Mouse (Mus musculus) bone marrow macrophage, adult 2 months (primary cell): Measurements from ENCODE around the gene Dap3. TPM values are rescaled to one million over a fixed set of nuclear protein-coding genes. Genes with fewer than 3 reads are reported as not detected.
"Not testable (repeated sequence)": the region's sequence is repeated elsewhere in the genome, so short reads cannot be mapped to it uniquely, and the experiment has no call there.

Source experiments
- H3K27ac ChIP-seq: 2 replicates; pipeline ENCODE4 v1.5.1; 2012; ENCODE audit warnings: low read depth, low read length; ENCODE audit not compliant: insufficient read depth
- H3K4me1 ChIP-seq: 2 replicates; pipeline ENCODE4 v1.6.1; 2012; ENCODE audit warnings: low read length; ENCODE audit not compliant: control insufficient read depth, insufficient read depth
- H3K4me3 ChIP-seq: 2 replicates; pipeline ENCODE4 v1.5.1; 2012; ENCODE audit warnings: mild to moderate bottlenecking, low read length, moderate library complexity; ENCODE audit not compliant: insufficient read depth
- CTCF ChIP-seq: IDR thresholded peaks from 2 replicates; pipeline ENCODE4 v1.5.1; 2012; ENCODE audit warnings: low read depth, mild to moderate bottlenecking, low read length, moderate library complexity
- POLR2A ChIP-seq: IDR thresholded peaks from 2 replicates; pipeline ENCODE4 v1.6.1; 2012; ENCODE audit warnings: mild to moderate bottlenecking, low read depth, low read length, borderline replicate concordance
- polyA plus RNA-seq: library from polyadenylated mRNA; stranded (reverse); fragments of >200 nt; gene quantifications from 2 replicates; pipeline ENCODE4 v1.2.4, GENCODE M21; 2012; ENCODE audit not compliant: missing spikeins, insufficient read depth, insufficient read length

Dap3 gene
- polyA plus RNA-seq, 1 experiment, result 62.1 TPM

DNA sequence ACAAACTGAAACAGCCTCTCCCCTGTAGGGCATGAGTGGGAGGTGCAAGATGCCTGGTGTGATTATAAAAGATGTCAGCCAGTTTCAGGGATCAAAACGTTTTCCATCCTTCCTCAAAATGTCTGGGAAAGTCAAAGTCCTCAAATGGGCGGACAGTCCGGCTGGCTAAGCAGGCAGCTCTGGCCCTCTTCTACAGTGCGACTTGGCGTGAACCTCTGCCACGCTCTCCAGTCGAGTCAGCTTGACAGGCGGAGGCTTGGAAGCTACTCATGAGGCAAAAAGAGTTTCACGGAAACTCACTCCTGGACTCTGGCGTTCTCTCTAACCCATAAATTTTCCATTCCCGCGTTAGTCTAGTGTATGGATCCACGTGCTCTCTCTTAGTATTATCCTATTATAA, 32.0 kb downstream of the Dap3 start:
- TF ChIP-seq CTCF (no peak), POLR2A (no peak)
- no peak overlapping the region for H3K27ac ChIP-seq
- no peak overlapping the region for H3K4me3 ChIP-seq
- 0 out of 2 replicates have a peak, but pooled peaks cover 5% of the 10 kb centered on the region for H3K4me1 ChIP-seq

DNA sequence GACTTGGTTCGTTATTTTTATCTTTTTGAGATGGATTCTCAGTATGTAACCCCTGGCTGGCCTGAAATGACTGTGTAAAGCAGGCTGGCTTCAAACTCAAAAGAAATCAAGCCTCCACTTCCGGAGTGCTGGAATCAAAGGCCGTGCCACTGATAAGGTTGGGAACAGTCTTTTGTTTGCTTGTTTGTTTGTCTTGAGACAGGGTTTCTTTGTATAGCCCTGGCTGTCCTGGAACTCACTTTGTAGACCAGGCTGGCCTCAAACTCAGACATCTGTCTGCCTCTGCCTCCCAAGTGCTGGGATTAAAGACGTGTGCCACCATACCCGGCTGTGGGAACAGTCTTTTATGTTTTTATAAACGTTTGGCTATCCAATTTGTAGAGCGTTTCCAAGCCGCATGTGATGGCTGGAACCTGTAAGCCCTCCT, 36.6 kb downstream of the Dap3 start:
- TF ChIP-seq CTCF (no peak), POLR2A (no peak)
- H3K4me1 ChIP-seq, result peaks cover 5% of the 10 kb centered on the region; the same call in 1 of the 2 replicates
- H3K27ac ChIP-seq, result peak overlapping the region; percentile 70
- peak overlapping the region; percentile 78 for H3K4me3 ChIP-seq

- Histone ChIP-seq H3K4me1 (peaks cover 5% of the 10 kb centered on the region; the same call in 1 of the 2 replicates), H3K27ac (peak within 1 kb of the TSS; percentile 70), H3K4me3 (peak within 1 kb of the TSS; percentile 78)
- TF ChIP-seq CTCF (no peak), POLR2A (no peak; the same call in 1 of the 2 replicates)
Measured at GRCm38 (mm10) chr3:88913511-88914383, 37.2 kb downstream of the Dap3 start, which contains the start of gene Msto1. Msto1 (minus strand) TSS chr3:88913999.

- no peak overlapping the region for H3K27ac ChIP-seq
- no peak for TF ChIP-seq CTCF
- TF ChIP-seq POLR2A, result no peak
- H3K4me3 ChIP-seq, result no peak overlapping the region
- H3K4me1 ChIP-seq, result peaks cover 5% of the 10 kb centered on the region; the same call in 1 of the 2 replicates
Measured at GRCm38 (mm10) chr3:88912585-88912984, 38.4 kb downstream of the Dap3 start.

DNA sequence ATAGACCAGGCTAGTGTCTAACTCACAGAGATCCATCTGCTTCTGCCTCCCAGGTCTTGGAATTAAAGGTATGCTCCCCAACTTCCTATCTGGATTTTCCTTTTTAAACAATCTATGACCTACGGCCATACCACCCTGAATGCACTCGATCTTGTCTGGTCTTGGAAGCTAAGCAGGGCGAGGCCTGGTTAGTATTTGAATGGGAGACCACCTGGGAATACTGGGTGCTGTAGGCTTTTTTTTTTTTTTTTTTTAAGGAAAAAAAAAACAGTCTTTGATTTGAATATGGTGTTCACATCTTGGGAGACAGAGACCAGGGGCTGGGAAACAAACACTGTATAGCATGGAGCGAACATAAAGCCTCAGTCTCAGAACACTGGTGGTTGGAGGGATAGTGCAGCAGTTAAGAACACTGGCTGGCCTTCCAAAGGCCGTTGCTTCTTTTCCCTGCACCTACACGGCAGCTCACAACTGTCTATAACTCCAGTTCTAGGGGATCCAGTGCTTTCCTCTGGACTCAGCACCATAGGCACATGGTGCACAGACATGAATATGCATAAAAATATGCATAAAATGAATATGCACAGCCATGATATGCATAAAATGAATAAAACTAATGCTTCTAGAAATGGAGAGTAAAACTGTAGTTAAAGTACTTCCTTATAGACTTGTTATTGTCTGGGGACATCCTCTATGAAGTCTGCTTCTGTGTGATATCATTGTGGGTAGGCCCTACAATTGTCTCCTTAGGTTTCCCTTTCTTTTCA, 44.4 kb downstream of the Dap3 start:
- H3K4me1 ChIP-seq, result no peaks in the 10 kb centered on the region
- no peak overlapping the region for H3K27ac ChIP-seq
- H3K4me3 ChIP-seq, result no peak overlapping the region
- TF ChIP-seq CTCF, result no peak
- no peak for TF ChIP-seq POLR2A

DNA sequence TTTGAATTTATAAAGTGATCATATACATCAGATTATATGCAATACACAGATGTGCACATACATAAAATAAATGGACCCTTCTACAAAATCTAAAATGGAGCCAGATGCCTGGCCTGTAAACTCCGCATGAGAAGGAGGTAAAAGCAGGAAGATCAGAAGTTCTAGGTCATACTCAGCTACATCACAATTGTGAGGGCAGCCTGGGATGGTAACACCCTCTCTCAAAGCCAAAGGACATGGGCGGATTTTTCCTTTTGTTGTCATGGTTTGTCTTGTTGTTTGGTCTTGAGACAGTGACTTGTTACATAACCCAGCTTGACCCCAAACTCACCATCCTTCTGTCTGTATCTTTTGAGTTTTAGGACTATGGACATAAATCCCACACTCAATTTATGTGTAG, 45.2 kb downstream of the Dap3 start:
- no peak overlapping the region for H3K4me3 ChIP-seq
- no peak overlapping the region for H3K27ac ChIP-seq
- TF ChIP-seq POLR2A (no peak), CTCF (no peak)

DNA sequence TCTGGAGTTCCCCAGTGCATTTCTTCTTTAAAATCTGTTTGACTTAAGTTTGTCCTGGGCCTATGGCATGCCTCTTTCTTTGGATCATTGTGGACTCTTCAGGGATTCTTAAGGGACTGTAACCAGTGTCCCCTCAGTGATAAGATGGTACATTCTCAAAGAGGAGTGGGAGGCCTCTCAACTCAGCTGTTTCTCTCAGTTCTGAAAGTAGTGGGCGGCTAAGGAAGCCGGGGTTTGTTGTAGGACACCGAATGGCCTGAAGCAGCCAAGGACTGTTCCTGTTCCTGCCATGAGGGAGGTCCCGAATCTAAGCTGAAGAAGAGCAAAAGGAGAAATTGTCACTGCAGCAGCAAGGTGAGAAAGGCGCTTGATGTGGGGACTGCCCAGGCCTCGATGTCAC, 45.8 kb downstream of the Dap3 start:
- no peak overlapping the region for H3K27ac ChIP-seq
- no peak for TF ChIP-seq POLR2A
- no peak for TF ChIP-seq CTCF
- no peaks in the 10 kb centered on the region for H3K4me1 ChIP-seq
- no peak overlapping the region for H3K4me3 ChIP-seq

More for the DNA sequence above, 45.2 kb downstream of the Dap3 start:
- H3K4me1 ChIP-seq, result no peaks in the 10 kb centered on the region

DNA sequence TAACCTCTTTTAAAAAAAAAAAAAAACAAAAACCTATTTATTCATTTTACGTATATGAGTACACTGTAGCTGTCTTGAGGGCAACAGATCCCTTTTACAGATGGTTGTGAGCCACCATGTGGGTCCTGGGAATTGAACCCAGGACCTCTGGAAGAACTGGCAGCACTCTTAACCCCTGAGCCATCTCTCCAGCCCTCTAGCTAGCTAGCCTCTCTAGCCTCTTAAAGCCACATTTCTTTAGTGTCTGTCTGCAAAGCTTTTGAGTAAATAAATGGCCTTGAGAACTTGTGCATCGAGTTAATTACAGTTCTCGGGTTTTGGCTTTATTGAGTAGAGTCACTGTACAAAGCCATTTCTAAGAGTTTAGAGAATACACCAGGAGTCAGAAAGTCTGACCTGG, 46.2 kb downstream of the Dap3 start:
- Histone ChIP-seq H3K27ac (no peak overlapping the region), H3K4me3 (no peak overlapping the region), H3K4me1 (no peaks in the 10 kb centered on the region)
- TF ChIP-seq POLR2A (no peak), CTCF (no peak)

GRCm38 (mm10) chr3:88893011-88893410, 58.0 kb downstream of the Dap3 start:
- H3K4me3 ChIP-seq, H3K27ac ChIP-seq, H3K4me1 ChIP-seq: not testable (repeated sequence)

DNA sequence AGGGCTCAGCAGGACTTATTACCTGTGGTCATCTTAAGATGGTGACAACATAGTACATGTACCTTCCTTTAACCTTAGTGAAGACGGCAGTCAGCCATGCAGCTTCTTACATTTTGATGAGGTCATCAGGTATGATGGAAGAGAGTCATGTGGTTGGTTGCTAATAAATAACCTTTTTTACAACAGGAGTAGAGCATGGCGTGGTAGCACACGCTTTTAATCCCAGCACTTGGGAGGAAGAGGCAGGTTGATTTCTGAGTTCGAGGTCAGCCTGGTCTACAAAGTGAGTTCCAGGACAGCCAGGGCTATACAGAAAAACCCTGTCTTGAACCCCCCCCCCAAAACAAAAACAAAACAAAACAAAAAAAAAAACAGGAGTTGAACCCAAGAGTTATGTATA, 68.4 kb downstream of the Dap3 start:
- H3K27ac ChIP-seq, H3K4me1 ChIP-seq, H3K4me3 ChIP-seq: not testable (repeated sequence)

Other genes starting within 250 kb of the Dap3 start
- gene Rit1, start 234.3 kb downstream of the Dap3 start, polyA plus RNA-seq, result 100 and 110 TPM in 2 replicates
- 12.1 and 13.5 TPM in 2 replicates for gene Syt11, start 176.0 kb downstream of the Dap3 start, polyA plus RNA-seq
- 22.7 and 23.2 TPM in 2 replicates for gene Gon4l, start 116.0 kb downstream of the Dap3 start, polyA plus RNA-seq
- gene Msto1, start 37.2 kb downstream of the Dap3 start, polyA plus RNA-seq, result 10.1 and 11.8 TPM in 2 replicates
- gene Ash1l, start 559 bp downstream of the Dap3 start, polyA plus RNA-seq, result 21.6 and 23.1 TPM in 2 replicates
- gene Rusc1, start 142.1 kb upstream of the Dap3 start, polyA plus RNA-seq, result 22.0 and 28.2 TPM in 2 replicates
- not detected in 2 replicates for gene Gm43738, start 149.9 kb upstream of the Dap3 start, polyA plus RNA-seq
- 37.5 and 42.2 TPM in 2 replicates for gene Fdps, start 150.8 kb upstream of the Dap3 start, polyA plus RNA-seq
- gene Pklr, start 185.0 kb upstream of the Dap3 start, polyA plus RNA-seq, result not detected in 2 replicates
- 0.47 TPM in 1 of 2 replicates, not detected in the other for gene Hcn3, start 209.0 kb upstream of the Dap3 start, polyA plus RNA-seq
- gene Clk2, start 213.6 kb upstream of the Dap3 start, polyA plus RNA-seq, result 52.5 and 61.4 TPM in 2 replicates
- gene Scamp3, start 226.3 kb upstream of the Dap3 start, polyA plus RNA-seq, result 76.5 and 77.9 TPM in 2 replicates
- gene Fam189b, start 232.0 kb upstream of the Dap3 start, polyA plus RNA-seq, result 17.4 TPM in 2 replicates